In the genomic region with DNA sequence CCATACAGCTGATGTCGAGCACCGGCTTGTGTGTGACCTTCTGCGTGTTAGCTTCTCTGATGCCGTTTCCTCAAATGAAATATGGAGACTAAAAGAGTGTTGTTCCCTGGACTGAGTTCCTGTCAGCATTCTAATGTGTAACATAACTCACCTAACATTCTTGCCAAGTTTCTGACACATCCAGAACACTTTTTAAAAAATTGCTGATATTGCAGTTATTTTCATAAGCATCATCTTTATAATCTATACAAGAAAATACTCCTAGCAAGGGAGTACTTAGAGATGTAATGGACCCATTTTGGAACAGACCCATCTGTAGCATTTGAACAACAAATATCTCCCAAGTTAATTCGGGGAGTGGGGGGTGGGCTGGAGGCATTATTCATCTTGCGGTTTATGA, we compare ENCODE assay signal across 2 mouse cellular contexts.
A peak's percentile ranks its signal among the peaks of the same experiment; 100 is the strongest.
TF ChIP-seq lines count a peak whose summit lies in the region.

No protein-coding gene starts in this region.

TF ChIP-seq in CH12.LX, 34 proteins besides CTCF, POLR2A, EP300 and RAD21:
- TF ChIP-seq MAFK (IDR thresholded peaks at IDR 0.05; ENCODE audit: insufficient replicate concordance, low read length) (peak; percentile 91), RCOR1 (conservative IDR thresholded peaks at IDR 0.05; ENCODE audit: low read depth, low read length) (no peak), MAZ (IDR thresholded peaks at IDR 0.05; ENCODE audit: low read depth, low read length) (no peak)

TF ChIP-seq in MEL, 35 proteins besides CTCF, POLR2A, EP300 and RAD21:
- no peak for TF ChIP-seq GABPA (IDR thresholded peaks at IDR 0.05; ENCODE audit: low read depth, low read length)
- TF ChIP-seq MAFK (IDR thresholded peaks at IDR 0.05; ENCODE audit: borderline replicate concordance, low read depth, low read length) = peak; percentile 85
- no peak for TF ChIP-seq SIN3A (IDR thresholded peaks at IDR 0.05; ENCODE audit: low read length)
- no peak for TF ChIP-seq CHD1 (IDR thresholded peaks at IDR 0.05; ENCODE audit: low read depth, low read length)
- no peak for TF ChIP-seq ELF1 (IDR thresholded peaks at IDR 0.05; ENCODE audit: low read depth, low read length)
- TF ChIP-seq KAT2A (conservative IDR thresholded peaks at IDR 0.05; ENCODE audit: low read depth, low read length) = no peak
TF ChIP-seq in MEL: peak in this region for 1.
